Mouse (Mus musculus) layer of hippocampus, adult 6 months (tissue): ENCODE data around the gene A730071L15Rik. TPM values are rescaled to one million over a fixed set of nuclear protein-coding genes. Genes with fewer than 3 reads are reported as not detected.

Experiments
- long read RNA-seq, 2 experiments: library from polyadenylated mRNA; unstranded; transcript quantifications; one replicate each; pipeline ENCODE4 v2.0.0; 2019 to 2020
- polyA plus RNA-seq: library from polyadenylated mRNA; unstranded; fragments of <200 nt; fragmentation: Nextera tagmentation; gene quantifications from 2 replicates; pipeline ENCODE4 v1.2.3, GENCODE M21; 2021

The A730071L15Rik gene
- 1.0 and 1.1 TPM in 2 replicates for polyA plus RNA-seq
- long read RNA-seq, experiment 1 = 0 reads
- long read RNA-seq, experiment 2, partial matches to known transcripts = 0 of 1 reads
- long read RNA-seq, experiment 2, other reads (novel, unspliced or antisense) = 0 of 1 reads

GRCm38 (mm10) chr11:6199410-6200086, at the start of gene A730071L15Rik:
Gene A730071L15Rik, plus strand, starts transcription at chr11:6200029.

DNA sequence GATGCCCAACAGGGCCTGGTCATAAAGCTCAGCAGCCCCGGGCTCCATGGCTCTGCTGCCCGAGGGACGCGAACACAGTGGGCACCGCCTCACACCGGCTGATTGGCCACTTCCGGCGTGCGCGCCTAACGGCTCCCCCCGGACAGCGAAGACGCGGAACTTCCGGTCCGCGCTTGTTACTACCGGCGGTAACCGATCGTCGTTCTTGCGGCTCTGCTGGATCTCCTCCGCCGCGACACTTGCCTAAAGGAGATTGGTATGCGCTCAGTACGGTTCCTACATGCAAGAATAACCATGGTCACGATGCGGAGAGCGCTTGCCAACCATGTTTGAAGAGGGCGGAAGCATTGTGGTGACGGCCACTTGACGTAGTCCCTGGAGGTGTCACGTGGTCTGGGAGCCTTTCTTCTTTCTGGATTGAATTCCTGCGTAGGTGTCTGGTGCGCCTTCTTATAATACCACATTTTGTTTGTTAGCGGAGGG, 299 bp downstream of the A730071L15Rik start, which contains the start of gene Nudcd3:
TSS of gene Nudcd3 (minus strand) at position 329 of the 483 bp plus-strand sequence.

GRCm38 (mm10) chr11:6230012-6230411, 30.2 kb downstream of the A730071L15Rik start, which contains the start of gene Npc1l1:
Gene Npc1l1, minus strand, starts transcription at chr11:6230143.

Other genes starting within 250 kb of the A730071L15Rik start
- gene Gck, start 249.9 kb upstream of the A730071L15Rik start, polyA plus RNA-seq = 1.5 and 2.3 TPM in 2 replicates
- 26.8 and 27.4 TPM in 2 replicates for gene Ykt6, start 244.3 kb upstream of the A730071L15Rik start, polyA plus RNA-seq
- gene Camk2b, start 133.7 kb upstream of the A730071L15Rik start, polyA plus RNA-seq = 252 and 298 TPM in 2 replicates
- 57.3 and 60.2 TPM in 2 replicates for gene Nudcd3, start 386 bp downstream of the A730071L15Rik start, polyA plus RNA-seq
- gene Npc1l1, start 30.1 kb downstream of the A730071L15Rik start, polyA plus RNA-seq = not detected in 2 replicates
- 47.4 and 54.8 TPM in 2 replicates for gene Ddx56, start 67.7 kb downstream of the A730071L15Rik start, polyA plus RNA-seq
- 105 and 118 TPM in 2 replicates for gene Tmed4, start 74.8 kb downstream of the A730071L15Rik start, polyA plus RNA-seq
- 125 and 132 TPM in 2 replicates for gene Ogdh, start 91.6 kb downstream of the A730071L15Rik start, polyA plus RNA-seq
- gene Zmiz2, start 189.0 kb downstream of the A730071L15Rik start, polyA plus RNA-seq = 22.5 and 26.7 TPM in 2 replicates
- gene Ppia, start 215.4 kb downstream of the A730071L15Rik start, polyA plus RNA-seq = 6,575 and 7,918 TPM in 2 replicates
- 202 and 227 TPM in 2 replicates for gene H2afv, start 244.4 kb downstream of the A730071L15Rik start, polyA plus RNA-seq